Mouse (Mus musculus) megakaryocyte progenitor cell, adult 5-6 weeks (primary cell): ENCODE measurements at regions not wholly inside any gene's neighbourhood (a gene's known extent, or its start where the extent isn't known, plus 50 kb on each side); places are given as distances from the start of the nearest gene placed in this dataset.
A peak's percentile ranks its signal among the peaks of the same experiment; 100 is the strongest.
"Not testable (repeated sequence)": the region's sequence is repeated elsewhere in the genome, so short reads cannot be mapped to it uniquely, and the experiment has no call there.

ENCODE experiments used
- ATAC-seq: replicated peaks from 2 replicates; pipeline ENCODE4 v1.8.0; 2016; ENCODE audit warnings: mild to moderate bottlenecking, moderate TSS enrichment, inconsistent platforms; ENCODE audit not compliant: poor library complexity

DNA sequence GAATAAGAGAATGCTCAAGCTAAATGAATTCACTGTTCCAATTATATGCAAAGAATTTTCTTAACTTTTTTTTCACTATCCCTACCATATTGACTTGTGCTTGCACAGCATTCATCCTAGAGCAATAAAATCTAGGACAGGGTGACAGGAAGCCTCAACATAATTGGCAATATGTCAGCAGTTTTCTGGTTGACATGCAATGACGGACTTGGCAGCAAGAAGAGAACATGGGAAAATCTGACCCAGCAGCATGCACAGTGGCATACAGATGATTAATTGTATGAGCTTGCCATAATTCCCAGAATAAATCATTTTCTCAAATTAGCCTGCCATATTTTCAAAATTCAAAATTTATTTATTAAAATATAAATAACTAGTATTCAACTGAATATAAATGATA lies 152.7 kb downstream of the Amy2a5 start:
- no peak for ATAC-seq

DNA sequence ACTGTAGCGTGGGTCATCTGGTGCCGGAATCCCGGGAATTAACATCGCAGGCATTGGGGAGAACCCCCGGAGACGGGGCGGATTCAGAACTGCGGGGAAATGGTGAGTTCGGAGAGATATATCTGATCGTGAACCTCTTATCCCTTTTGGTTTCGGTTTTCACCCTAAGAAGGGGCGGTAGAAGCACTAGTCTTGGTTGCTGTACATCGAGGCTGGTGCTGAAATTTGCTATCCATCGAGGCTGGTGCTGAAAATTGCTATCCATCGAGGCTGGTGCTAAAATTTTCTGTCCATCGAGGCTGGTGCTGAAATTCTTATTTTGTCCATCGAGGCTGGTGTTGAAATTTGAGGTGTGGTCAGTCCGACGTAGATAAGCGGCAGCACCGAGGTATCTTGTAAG lies 167.8 kb downstream of the Amy2a5 start:
- not testable (repeated sequence) for ATAC-seq

DNA sequence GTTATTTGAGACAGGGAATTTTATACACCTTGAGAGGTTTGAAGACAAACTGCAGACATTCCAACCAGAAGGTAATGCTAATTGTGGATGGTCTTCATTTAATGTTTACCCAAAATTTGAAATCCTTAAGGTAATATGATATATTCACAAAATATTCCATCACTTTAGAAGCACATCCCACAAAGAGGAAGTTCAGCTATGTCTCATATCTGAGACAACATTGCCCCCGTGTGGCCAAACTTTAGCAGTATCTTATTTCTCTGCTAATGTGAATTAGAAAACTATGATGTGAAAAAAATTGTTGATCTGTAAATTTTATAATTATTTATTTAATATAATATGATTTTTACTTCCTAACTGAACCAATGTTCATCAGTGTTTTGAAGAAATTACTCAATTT lies 177.9 kb downstream of the Amy2a5 start:
- peak; percentile 95 for ATAC-seq
